Mouse (Mus musculus) G1E (cell line): ENCODE data around the gene 1810043G02Rik. TPM values are rescaled to one million over a fixed set of nuclear protein-coding genes. Genes with fewer than 3 reads are reported as not detected.
"Not testable (repeated sequence)": the region's sequence is repeated elsewhere in the genome, so short reads cannot be mapped to it uniquely, and the experiment has no call there.

Experiments
- ATAC-seq: 2 replicates; pipeline ENCODE4 v1.8.0; 2016; ENCODE audit warnings: mild to moderate bottlenecking; ENCODE audit not compliant: insufficient number of reproducible peaks, poor library complexity, low FRiP score, severe bottlenecking; ENCODE audit errors: extremely low read depth
- DNase-seq: peaks from one replicate; pipeline ENCODE4 v3.0.0; 2012; ENCODE audit warnings: low spot score
- H3K27me3 ChIP-seq: 2 replicates; pipeline ENCODE4 v1.6.1; 2012; ENCODE audit warnings: mild to moderate bottlenecking, low read length, inconsistent platforms; ENCODE audit not compliant: insufficient read depth
- H3K36me3 ChIP-seq: replicated peaks from 2 replicates; pipeline ENCODE3; 2012; ENCODE audit warnings: mild to moderate bottlenecking, inconsistent platforms
- H3K4me1 ChIP-seq: 2 replicates; pipeline ENCODE4 v1.6.1; 2012; ENCODE audit warnings: low read depth, low read length, inconsistent platforms, mixed read lengths; ENCODE audit not compliant: insufficient read depth
- H3K4me3 ChIP-seq: 2 replicates; pipeline ENCODE4 v1.5.1; 2012; ENCODE audit warnings: low read depth, mild to moderate bottlenecking, inconsistent platforms, low read length, moderate library complexity, mixed read lengths
- H3K9me3 ChIP-seq: replicated peaks from 2 replicates; pipeline ENCODE4 v1.6.1; 2012; ENCODE audit warnings: inconsistent platforms
- CTCF ChIP-seq: IDR thresholded peaks from 2 replicates; pipeline ENCODE4 v1.5.1; 2012; ENCODE audit warnings: low read depth, low read length, inconsistent platforms, mixed read lengths
- GATA1 ChIP-seq: IDR thresholded peaks from 2 replicates; pipeline ENCODE4 v1.6.1; 2012; ENCODE audit warnings: borderline replicate concordance, low read length, inconsistent platforms, mixed read lengths
- GATA2 ChIP-seq: IDR thresholded peaks from 2 replicates; pipeline ENCODE4 v1.6.1; 2012; ENCODE audit warnings: low read depth, low read length, inconsistent platforms, borderline replicate concordance
- POLR2AphosphoS5 ChIP-seq: IDR thresholded peaks from 2 replicates; pipeline ENCODE4 v1.6.1; 2012; ENCODE audit warnings: low read depth, low read length, inconsistent platforms; ENCODE audit not compliant: insufficient replicate concordance
- TAL1 ChIP-seq: conservative IDR thresholded peaks from 2 replicates; pipeline ENCODE4 v1.6.1; 2012; ENCODE audit warnings: low read depth, low read length, inconsistent platforms, mixed read lengths
- polyA plus RNA-seq: library from polyadenylated mRNA; stranded (reverse); fragments of >175 nt; gene quantifications from 2 replicates; pipeline ENCODE4 v1.2.3, GENCODE M21; 2012
- total RNA-seq, 2 experiments: library from RNA; stranded (forward) in 1 of 2; stranded (reverse) in 1 of 2; fragments of 200-1000 nt in 1 of 2; fragments of >200 nt in 1 of 2; fragmentation: Nextera tagmentation in 1 of 2; gene quantifications; 2 replicates each; pipeline ENCODE4 v1.2.3; 2014 to 2017

The 1810043G02Rik gene
- total and polyA plus RNA-seq, 3 experiments = 6.9 to 27.1 (median 10.1) TPM

DNA sequence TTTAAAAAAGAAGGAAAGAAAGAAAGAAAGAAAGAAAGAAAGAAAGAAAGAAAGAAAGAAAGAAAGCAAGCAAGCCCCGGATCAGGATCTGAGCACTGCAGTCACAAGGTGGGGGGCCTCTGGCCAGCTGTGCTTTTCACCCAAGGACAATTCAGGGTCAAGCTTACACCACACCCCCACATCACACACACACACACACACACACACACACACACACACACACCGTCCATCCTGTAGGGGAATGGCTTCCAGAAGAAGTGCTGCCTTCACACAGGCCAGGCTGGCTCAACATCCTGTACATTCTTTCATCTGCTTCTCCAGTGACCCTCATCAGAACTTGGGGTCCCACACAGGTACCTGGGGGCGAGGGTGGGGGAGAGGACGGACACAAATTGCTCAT is 41.0 kb downstream of the 1810043G02Rik start:
- Histone ChIP-seq H3K36me3 (no peaks in the 10 kb centered on the region), H3K4me3 (no peak overlapping the region), H3K4me1 (peaks cover 14% of the 10 kb centered on the region), H3K9me3 (peaks cover 5% of the 10 kb centered on the region; the same call in 1 of the 2 replicates), H3K27me3 (peaks cover 24% of the 10 kb centered on the region)
- DNase-seq (no peak), ATAC-seq (no peak)
- TF ChIP-seq POLR2AphosphoS5 = no peak
- TF ChIP-seq CTCF = no peak
- TF ChIP-seq GATA1 = no peak
- no peak for TF ChIP-seq GATA2
- no peak for TF ChIP-seq TAL1

GRCm38 (mm10) chr10:78019984-78020383 is 41.7 kb downstream of the 1810043G02Rik start:
- H3K4me1 ChIP-seq = peaks cover 14% of the 10 kb centered on the region
- not testable (repeated sequence) for H3K36me3 ChIP-seq, DNase-seq, H3K9me3 ChIP-seq, H3K4me3 ChIP-seq, ATAC-seq
- H3K27me3 ChIP-seq = peaks cover 24% of the 10 kb centered on the region

GRCm38 (mm10) chr10:78025453-78025852 is 47.1 kb downstream of the 1810043G02Rik start:
- DNase-seq, H3K4me3 ChIP-seq, H3K36me3 ChIP-seq, H3K9me3 ChIP-seq, H3K4me1 ChIP-seq, ATAC-seq: not testable (repeated sequence)
- peaks cover 15% of the 10 kb centered on the region for H3K27me3 ChIP-seq

DNA sequence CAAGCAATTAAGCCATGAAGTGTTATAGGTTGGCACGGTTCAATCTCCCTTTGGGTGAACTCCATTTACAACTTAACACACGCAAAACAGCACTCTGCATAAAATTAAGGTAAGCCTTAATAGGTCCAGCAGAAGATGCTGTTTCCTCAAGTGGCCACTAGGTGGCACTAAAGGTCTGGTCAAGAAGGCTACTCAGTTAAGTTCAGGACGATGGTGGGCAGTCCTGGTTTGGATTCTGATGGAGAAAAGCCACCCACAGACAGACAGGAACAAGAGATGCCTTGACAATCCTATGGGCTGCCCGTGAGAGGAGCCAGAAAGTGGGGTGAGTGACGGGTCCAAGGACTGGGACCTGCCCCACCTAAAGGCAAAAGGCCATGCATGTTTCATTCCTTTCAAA is 49.8 kb downstream of the 1810043G02Rik start:
- H3K9me3 ChIP-seq = no peaks in the 10 kb centered on the region
- DNase-seq = no peak
- peaks cover 25% of the 10 kb centered on the region for H3K27me3 ChIP-seq
- no peak for ATAC-seq
- no peak overlapping the region for H3K4me3 ChIP-seq
- no peaks in the 10 kb centered on the region for H3K36me3 ChIP-seq
- TF ChIP-seq CTCF = peak; percentile 87
- no peak for TF ChIP-seq GATA1
- no peaks in the 10 kb centered on the region; the same call in 1 of the 2 replicates for H3K4me1 ChIP-seq

- no peaks in the 10 kb centered on the region for H3K9me3 ChIP-seq
- ATAC-seq (no peak), DNase-seq (no peak)
- no peak overlapping the region for H3K4me3 ChIP-seq
- peaks cover 25% of the 10 kb centered on the region for H3K27me3 ChIP-seq
- TF ChIP-seq GATA2 (no peak), CTCF (no peak), POLR2AphosphoS5 (no peak), GATA1 (no peak), TAL1 (no peak)
- H3K36me3 ChIP-seq = no peaks in the 10 kb centered on the region
- H3K4me1 ChIP-seq = no peaks in the 10 kb centered on the region; the same call in 1 of the 2 replicates
These were observed 50.8 kb downstream of the 1810043G02Rik start for GRCm38 (mm10) chr10:78029080-78029479.

DNA sequence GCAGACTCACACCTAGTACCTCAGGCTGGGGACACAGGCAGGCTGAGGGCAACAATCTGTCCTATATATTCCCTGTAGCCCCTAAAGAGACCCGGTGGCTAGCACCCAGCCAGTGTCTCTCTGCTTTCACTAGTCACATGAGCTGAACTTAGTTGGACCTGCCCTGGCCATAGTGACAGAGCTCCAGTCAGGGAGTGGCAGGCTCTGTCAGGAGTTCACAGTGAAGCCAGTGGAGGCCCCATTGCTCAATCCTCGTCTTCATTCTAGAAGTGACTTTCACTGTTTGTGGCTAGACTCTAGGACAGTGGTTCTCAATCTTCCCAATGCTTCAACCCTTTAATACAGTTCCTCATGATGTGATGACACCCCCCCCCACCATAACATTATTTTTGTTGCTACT is 53.7 kb downstream of the 1810043G02Rik start:
- no peak for TF ChIP-seq POLR2AphosphoS5
- TF ChIP-seq GATA2 = no peak
- no peak for TF ChIP-seq GATA1
- no peak for TF ChIP-seq TAL1
- no peak for TF ChIP-seq CTCF
- Histone ChIP-seq H3K4me3 (no peak overlapping the region), H3K36me3 (no peaks in the 10 kb centered on the region), H3K27me3 (peaks cover 31% of the 10 kb centered on the region), H3K9me3 (no peaks in the 10 kb centered on the region), H3K4me1 (no peaks in the 10 kb centered on the region; the same call in 1 of the 2 replicates)
- no peak for DNase-seq
- no peak for ATAC-seq

Other genes with a start within 250 kb of the 1810043G02Rik start
Only the 20 nearest of the 24 such genes appear.
- gene Gm7138, start 201.6 kb upstream of the 1810043G02Rik start, total RNA-seq (2014; fragmentation: Nextera tagmentation) = not detected in 2 replicates
- 0.33 TPM in 1 of 2 replicates, not detected in the other for gene Gm7138, start 201.6 kb upstream of the 1810043G02Rik start, total RNA-seq (2017)
- not detected in 2 replicates for gene Gm7138, start 201.6 kb upstream of the 1810043G02Rik start, polyA plus RNA-seq
- not detected in 2 replicates for gene Gm3250, start 196.0 kb upstream of the 1810043G02Rik start, total RNA-seq (2014; fragmentation: Nextera tagmentation)
- gene Gm3250, start 196.0 kb upstream of the 1810043G02Rik start, total RNA-seq (2017) = not detected in 2 replicates
- gene Gm3250, start 196.0 kb upstream of the 1810043G02Rik start, polyA plus RNA-seq = not detected in 2 replicates
- gene Gm7137, start 190.3 kb upstream of the 1810043G02Rik start, total RNA-seq (2014; fragmentation: Nextera tagmentation) = not detected in 2 replicates
- gene Gm7137, start 190.3 kb upstream of the 1810043G02Rik start, total RNA-seq (2017) = not detected in 2 replicates
- gene Gm7137, start 190.3 kb upstream of the 1810043G02Rik start, polyA plus RNA-seq = not detected in 2 replicates
- gene Gm9639, start 183.4 kb upstream of the 1810043G02Rik start, total RNA-seq (2014; fragmentation: Nextera tagmentation) = not detected in 2 replicates
- gene Gm9639, start 183.4 kb upstream of the 1810043G02Rik start, total RNA-seq (2017) = not detected in 2 replicates
- gene Gm9639, start 183.4 kb upstream of the 1810043G02Rik start, polyA plus RNA-seq = not detected in 2 replicates
- gene Gm19668, start 179.4 kb upstream of the 1810043G02Rik start, total RNA-seq (2014; fragmentation: Nextera tagmentation) = not detected in 2 replicates
- gene Gm19668, start 179.4 kb upstream of the 1810043G02Rik start, total RNA-seq (2017) = 0.16 TPM in 1 of 2 replicates, not detected in the other
- gene Gm19668, start 179.4 kb upstream of the 1810043G02Rik start, polyA plus RNA-seq = not detected in 2 replicates
- not detected in 2 replicates for gene Gm9507, start 166.7 kb upstream of the 1810043G02Rik start, total RNA-seq (2014; fragmentation: Nextera tagmentation)
- not detected in 2 replicates for gene Gm9507, start 166.7 kb upstream of the 1810043G02Rik start, total RNA-seq (2017)
- not detected in 2 replicates for gene Gm9507, start 166.7 kb upstream of the 1810043G02Rik start, polyA plus RNA-seq
- not detected in 2 replicates for gene Gm2696, start 163.8 kb upstream of the 1810043G02Rik start, total RNA-seq (2014; fragmentation: Nextera tagmentation)
- not detected in 2 replicates for gene Gm2696, start 163.8 kb upstream of the 1810043G02Rik start, total RNA-seq (2017)
- gene Gm2696, start 163.8 kb upstream of the 1810043G02Rik start, polyA plus RNA-seq = not detected in 2 replicates
- gene Krtap10-4, start 151.4 kb upstream of the 1810043G02Rik start, total RNA-seq (2014; fragmentation: Nextera tagmentation) = not detected in 2 replicates
- not detected in 2 replicates for gene Krtap10-4, start 151.4 kb upstream of the 1810043G02Rik start, total RNA-seq (2017)
- gene Krtap10-4, start 151.4 kb upstream of the 1810043G02Rik start, polyA plus RNA-seq = not detected in 2 replicates
- gene Krtap10-10, start 142.6 kb upstream of the 1810043G02Rik start, total RNA-seq (2014; fragmentation: Nextera tagmentation) = not detected in 2 replicates
- 0.49 TPM in 1 of 2 replicates, not detected in the other for gene Krtap10-10, start 142.6 kb upstream of the 1810043G02Rik start, total RNA-seq (2017)
- gene Krtap10-10, start 142.6 kb upstream of the 1810043G02Rik start, polyA plus RNA-seq = not detected in 2 replicates
- not detected in 2 replicates for gene Gm36176, start 131.7 kb upstream of the 1810043G02Rik start, total RNA-seq (2014; fragmentation: Nextera tagmentation)
- gene Gm36176, start 131.7 kb upstream of the 1810043G02Rik start, total RNA-seq (2017) = not detected in 2 replicates
- not detected in 2 replicates for gene Gm36176, start 131.7 kb upstream of the 1810043G02Rik start, polyA plus RNA-seq
- not detected in 2 replicates for gene Gm10318, start 125.7 kb upstream of the 1810043G02Rik start, total RNA-seq (2014; fragmentation: Nextera tagmentation)
- 0.23 TPM in 1 of 2 replicates, not detected in the other for gene Gm10318, start 125.7 kb upstream of the 1810043G02Rik start, total RNA-seq (2017)
- gene Gm10318, start 125.7 kb upstream of the 1810043G02Rik start, polyA plus RNA-seq = not detected in 2 replicates
- gene Gm3285, start 116.5 kb upstream of the 1810043G02Rik start, total RNA-seq (2014; fragmentation: Nextera tagmentation) = not detected in 2 replicates
- not detected in 2 replicates for gene Gm3285, start 116.5 kb upstream of the 1810043G02Rik start, total RNA-seq (2017)
- gene Gm3285, start 116.5 kb upstream of the 1810043G02Rik start, polyA plus RNA-seq = not detected in 2 replicates
- gene Lrrc3, start 76.0 kb upstream of the 1810043G02Rik start, total RNA-seq (2014; fragmentation: Nextera tagmentation) = not detected in 2 replicates
- gene Lrrc3, start 76.0 kb upstream of the 1810043G02Rik start, total RNA-seq (2017) = 0.05 and 0.06 TPM in 2 replicates
- gene Lrrc3, start 76.0 kb upstream of the 1810043G02Rik start, polyA plus RNA-seq = 0.01 TPM in 1 of 2 replicates, not detected in the other
- 1.1 and 4.1 TPM in 2 replicates for gene Trpm2, start 8.0 kb upstream of the 1810043G02Rik start, total RNA-seq (2014; fragmentation: Nextera tagmentation)
- gene Trpm2, start 8.0 kb upstream of the 1810043G02Rik start, total RNA-seq (2017) = 0.35 and 0.55 TPM in 2 replicates
- 0.14 and 0.19 TPM in 2 replicates for gene Trpm2, start 8.0 kb upstream of the 1810043G02Rik start, polyA plus RNA-seq
- 38.5 and 48.7 TPM in 2 replicates for gene Pfkl, start 31.6 kb downstream of the 1810043G02Rik start, total RNA-seq (2014; fragmentation: Nextera tagmentation)
- 89.1 and 92.7 TPM in 2 replicates for gene Pfkl, start 31.6 kb downstream of the 1810043G02Rik start, total RNA-seq (2017)
- 182 and 214 TPM in 2 replicates for gene Pfkl, start 31.6 kb downstream of the 1810043G02Rik start, polyA plus RNA-seq
- not detected in 2 replicates for gene Dnmt3l, start 63.4 kb downstream of the 1810043G02Rik start, total RNA-seq (2014; fragmentation: Nextera tagmentation)
- gene Dnmt3l, start 63.4 kb downstream of the 1810043G02Rik start, total RNA-seq (2017) = 0.16 TPM in 1 of 2 replicates, not detected in the other
- not detected in 2 replicates for gene Dnmt3l, start 63.4 kb downstream of the 1810043G02Rik start, polyA plus RNA-seq
- not detected in 2 replicates for gene Aire, start 65.1 kb downstream of the 1810043G02Rik start, total RNA-seq (2014; fragmentation: Nextera tagmentation)
- gene Aire, start 65.1 kb downstream of the 1810043G02Rik start, total RNA-seq (2017) = not detected in 2 replicates
- gene Aire, start 65.1 kb downstream of the 1810043G02Rik start, polyA plus RNA-seq = 0.10 and 0.17 TPM in 2 replicates
- not detected in 2 replicates for gene Icosl, start 90.8 kb downstream of the 1810043G02Rik start, total RNA-seq (2014; fragmentation: Nextera tagmentation)
- 0.12 and 0.22 TPM in 2 replicates for gene Icosl, start 90.8 kb downstream of the 1810043G02Rik start, total RNA-seq (2017)
- gene Icosl, start 90.8 kb downstream of the 1810043G02Rik start, polyA plus RNA-seq = not detected in 2 replicates
- gene D10Jhu81e, start 191.3 kb downstream of the 1810043G02Rik start, total RNA-seq (2014; fragmentation: Nextera tagmentation) = 26.9 and 36.3 TPM in 2 replicates
- gene D10Jhu81e, start 191.3 kb downstream of the 1810043G02Rik start, total RNA-seq (2017) = 106 and 128 TPM in 2 replicates
- gene D10Jhu81e, start 191.3 kb downstream of the 1810043G02Rik start, polyA plus RNA-seq = 88.4 and 100 TPM in 2 replicates
- gene Pwp2, start 206.6 kb downstream of the 1810043G02Rik start, total RNA-seq (2014; fragmentation: Nextera tagmentation) = 8.7 and 11.0 TPM in 2 replicates
- 23.4 and 26.3 TPM in 2 replicates for gene Pwp2, start 206.6 kb downstream of the 1810043G02Rik start, total RNA-seq (2017)
- 15.8 and 18.8 TPM in 2 replicates for gene Pwp2, start 206.6 kb downstream of the 1810043G02Rik start, polyA plus RNA-seq